Mouse (Mus musculus) ES-E14 (cell line): Measurements from ENCODE around the gene Cntn2. TPM values are rescaled to one million over a fixed set of nuclear protein-coding genes. Genes with fewer than 3 reads are reported as not detected.

Experiments used
- DNase-seq: peaks from one replicate; pipeline ENCODE4 v3.0.0-alpha.2; 2013; ENCODE audit warnings: low read depth, low spot score
- H3K27ac ChIP-seq: 2 replicates; pipeline ENCODE4 v1.5.1; 2012; ENCODE audit warnings: low read depth, mild to moderate bottlenecking, low read length, moderate library complexity, mixed read lengths; ENCODE audit not compliant: poor library complexity, insufficient read depth, severe bottlenecking
- H3K36me3 ChIP-seq: 2 replicates; pipeline ENCODE4 v1.6.1; 2012; ENCODE audit warnings: mild to moderate bottlenecking, low read length, moderate library complexity, mixed read lengths; ENCODE audit not compliant: control insufficient read depth, poor library complexity, insufficient read depth, severe bottlenecking
- H3K4me1 ChIP-seq, 2 experiments: fragments of 150-350 bp in 1 of 2; sonication (generic) in 1 of 2; 2 replicates each; pipeline ENCODE4 v1.6.1; 2012; ENCODE audit warnings: low read length in 2 of 2, mild to moderate bottlenecking in 1 of 2, mixed read lengths in 1 of 2; ENCODE audit not compliant: control insufficient read depth in 2 of 2, insufficient read depth in 2 of 2, poor library complexity in 1 of 2
- H3K4me3 ChIP-seq, 2 experiments: fragments of 150-350 bp in 1 of 2; sonication (generic) in 1 of 2; 2 replicates each; pipeline ENCODE4 v1.5.1; 2012; ENCODE audit warnings: low read length in 2 of 2, low read depth in 1 of 2, mild to moderate bottlenecking in 1 of 2, mixed read lengths in 1 of 2; ENCODE audit not compliant: insufficient read depth in 1 of 2, poor library complexity in 1 of 2, severe bottlenecking in 1 of 2
- H3K9ac ChIP-seq: 2 replicates; pipeline ENCODE4 v1.6.1; 2012; ENCODE audit warnings: low read depth, mild to moderate bottlenecking, low read length, mixed read lengths; ENCODE audit not compliant: poor library complexity, insufficient read depth, severe bottlenecking
- H3K9me3 ChIP-seq: fragments of 150-350 bp; sonication (generic); 2 replicates; pipeline ENCODE4 v1.6.1; 2012; ENCODE audit warnings: low read depth, mild to moderate bottlenecking, low read length; ENCODE audit not compliant: control insufficient read depth, insufficient read depth
- CHD2 ChIP-seq: IDR thresholded peaks from 2 replicates; pipeline ENCODE4 v1.6.1; 2014; ENCODE audit warnings: mild to moderate bottlenecking, low read depth, low read length, inconsistent platforms
- HCFC1 ChIP-seq: IDR thresholded peaks from 2 replicates; pipeline ENCODE4 v1.6.1; 2012; ENCODE audit warnings: low read length, inconsistent platforms, borderline replicate concordance; ENCODE audit not compliant: insufficient read depth
- MAFK ChIP-seq: IDR thresholded peaks from 2 replicates; pipeline ENCODE4 v1.6.1; 2014; ENCODE audit warnings: mild to moderate bottlenecking, low read depth, low read length, inconsistent platforms; ENCODE audit not compliant: insufficient read depth
- ZC3H11A ChIP-seq: IDR thresholded peaks from 2 replicates; pipeline ENCODE4 v1.6.1; 2012; ENCODE audit warnings: low read depth, mild to moderate bottlenecking, inconsistent platforms, low read length, borderline replicate concordance
- ZNF384 ChIP-seq: IDR thresholded peaks from 2 replicates; pipeline ENCODE4 v1.6.1; 2012; ENCODE audit warnings: low read depth, low read length, inconsistent platforms
- in situ Hi-C, 2 experiments: fragments of 600-800 bp; cut with MboI; formaldehyde crosslinking; loops; one replicate each; pipeline ENCODE4 v1.15.1; 2025; ENCODE audit warnings: low sequenced_read_pairs in 2 of 2, inconsistent platforms in 1 of 2; ENCODE audit not compliant: unreplicated experiment in 2 of 2
- total RNA-seq: library from RNA; depleted of rRNA; stranded (reverse); fragments of 300-350 nt; gene quantifications from 2 replicates; pipeline ENCODE4 v1.2.3, GENCODE M21; 2012

Gene Cntn2
- total RNA-seq, 1 experiment = 2.9 TPM

GRCm38 (mm10) chr1:132557901-132558631 lies 15.0 kb upstream of the Cntn2 start:
- Histone ChIP-seq H3K9me3 (no peaks in the 10 kb centered on the region), H3K36me3 (no peaks in the 10 kb centered on the region), H3K4me1 (peaks cover 3 to 8% of the 10 kb centered on the region in 2 experiments; a peak in 3 of 4 replicates), H3K4me3 (no peak overlapping the region), H3K9ac (0 out of 2 replicates have a peak overlapping the region, but pooled peaks have one; percentile 36), H3K27ac (no peak overlapping the region)
- in situ Hi-C loops = no loop called here
- no peak for DNase-seq
- no peak for TF ChIP-seq HCFC1
- no peak for TF ChIP-seq CHD2
- TF ChIP-seq ZNF384 = no peak
- peak; percentile 53; the same call in 1 of the 2 replicates for TF ChIP-seq MAFK
- TF ChIP-seq ZC3H11A = no peak

- no peak for DNase-seq
- no peaks in the 10 kb centered on the region for H3K9me3 ChIP-seq
- H3K27ac ChIP-seq = no peak overlapping the region
- in situ Hi-C loops = no loop called here
- no peaks in the 10 kb centered on the region for H3K36me3 ChIP-seq
- TF ChIP-seq CHD2 = no peak
- no peak for TF ChIP-seq HCFC1
- no peak for TF ChIP-seq ZC3H11A
- no peak for TF ChIP-seq MAFK
- no peak for TF ChIP-seq ZNF384
- peaks cover 3 to 19% of the 10 kb centered on the region in 2 experiments; a peak in 3 of 4 replicates for H3K4me1 ChIP-seq
- H3K4me3 ChIP-seq = no peak overlapping the region
- H3K9ac ChIP-seq = no peak overlapping the region
These were observed 733 bp upstream of the Cntn2 start for GRCm38 (mm10) chr1:132543789-132544188.

GRCm38 (mm10) chr1:132541824-132542599 lies 1.0 kb downstream of the Cntn2 start:
- in situ Hi-C loops = no loop called here
- Histone ChIP-seq H3K4me1 (peaks cover 3 to 19% of the 10 kb centered on the region in 2 experiments; a peak in 3 of 4 replicates), H3K4me3 (peak overlapping the region; percentile 64 to 69; a peak in 3 of 4 replicates), H3K9ac (no peak overlapping the region), H3K9me3 (no peaks in the 10 kb centered on the region), H3K27ac (no peak overlapping the region), H3K36me3 (no peaks in the 10 kb centered on the region)
- DNase-seq = no peak
- TF ChIP-seq ZNF384 (no peak), HCFC1 (no peak), CHD2 (no peak), MAFK (no peak), ZC3H11A (no peak)

- H3K36me3 ChIP-seq = no peaks in the 10 kb centered on the region
- H3K9me3 ChIP-seq = no peaks in the 10 kb centered on the region
- H3K27ac ChIP-seq = no peak overlapping the region
- in situ Hi-C loops = no loop called here
- no peak overlapping the region for H3K9ac ChIP-seq
- TF ChIP-seq CHD2 = no peak
- no peak for TF ChIP-seq MAFK
- peak overlapping the region in 1 of 2 experiments; percentile 19; a peak in 2 of 4 replicates for H3K4me3 ChIP-seq
- peak; percentile 88 for DNase-seq
- H3K4me1 ChIP-seq = peaks cover 3 to 19% of the 10 kb centered on the region in 2 experiments; a peak in 3 of 4 replicates
These were observed 1.8 kb downstream of the Cntn2 start for GRCm38 (mm10) chr1:132541171-132541823.
